Mouse (Mus musculus) heart, adult 2 months (tissue): ENCODE results near the gene Dnaic1. TPM values are rescaled to one million over a fixed set of nuclear protein-coding genes. Genes with fewer than 3 reads are reported as not detected.

Source experiments
- DNase-seq, 2 experiments: peaks; one replicate each; pipeline ENCODE4 v3.0.0; 2021
- H3K27ac ChIP-seq: fragments of 200-600 bp; 2 replicates; pipeline ENCODE4 v1.8.1; 2022
- H3K27me3 ChIP-seq: fragments of 200-500 bp; 2 replicates; pipeline ENCODE4 v1.6.1; 2012; ENCODE audit warnings: mild to moderate bottlenecking, low read length, inconsistent platforms, mixed read lengths; ENCODE audit not compliant: control insufficient read depth, insufficient read depth
- H3K36me3 ChIP-seq: fragments of 200-500 bp; 2 replicates; pipeline ENCODE4 v1.6.1; 2012; ENCODE audit warnings: low read length, inconsistent platforms; ENCODE audit not compliant: control insufficient read depth, insufficient read depth
- H3K4me1 ChIP-seq: fragments of 200-500 bp; 2 replicates; pipeline ENCODE4 v1.6.1; 2011; ENCODE audit warnings: low read length; ENCODE audit not compliant: control insufficient read depth, insufficient read depth
- H3K4me3 ChIP-seq: fragments of 200-600 bp; 2 replicates; pipeline ENCODE4 v1.8.1; 2022
- H3K79me2 ChIP-seq: fragments of 200-500 bp; replicated peaks from 2 replicates; pipeline ENCODE4 v1.6.1; 2012; ENCODE audit warnings: mild to moderate bottlenecking, inconsistent platforms, low read length, moderate library complexity, mixed read lengths; ENCODE audit not compliant: control insufficient read depth, insufficient read depth
- H3K9ac ChIP-seq: fragments of 200-500 bp; 2 replicates; pipeline ENCODE4 v1.6.1; 2012; ENCODE audit warnings: low read depth, mild to moderate bottlenecking, control low read depth, inconsistent platforms, low read length, mixed read lengths
- CTCF ChIP-seq: fragments of 200-600 bp; IDR thresholded peaks from 2 replicates; pipeline ENCODE4 v1.8.1; 2022; ENCODE audit warnings: antibody characterized with exemption, mild to moderate bottlenecking, moderate library complexity
- EP300 ChIP-seq: fragments of 200-500 bp; IDR thresholded peaks from 2 replicates; pipeline ENCODE4 v1.6.1; 2011; ENCODE audit warnings: low read depth, low read length, control low read depth; ENCODE audit not compliant: insufficient read depth
- POLR2A ChIP-seq: fragments of 200-500 bp; IDR thresholded peaks from 2 replicates; pipeline ENCODE4 v1.6.1; 2011; ENCODE audit warnings: mild to moderate bottlenecking, low read depth, low read length, control low read depth; ENCODE audit not compliant: insufficient read depth
- WGBS: fragments of 180-500 bp; shearing (Covaris S2); methylation state at CpG from one replicate; pipeline ENCODE4 v1.1.7; 2018; 5-methylcytosine and 5-hydroxymethylcytosine counted together
- intact Hi-C: fragments of 180-260 bp; cut with DNase I; formaldehyde crosslinking; loops from one replicate; pipeline ENCODE4 v1.15.1; 2025
- polyA plus RNA-seq: library from polyadenylated mRNA; depleted of rRNA; stranded (reverse); fragments of >200 nt; gene quantifications from 2 replicates; pipeline ENCODE4 v1.2.3, GENCODE M21; 2012
- total RNA-seq, 2 experiments: library from RNA; stranded (reverse); gene quantifications; 2 replicates each; pipeline ENCODE4 v1.2.3; 2021

The Dnaic1 gene
- total and polyA plus RNA-seq, 3 experiments, result 0.94 to 8.6 (median 2.3) TPM

GRCm38 (mm10) chr4:41547086-41547485, 22.5 kb upstream of the Dnaic1 start:
- no peaks in the 10 kb centered on the region for H3K27me3 ChIP-seq
- no peak for TF ChIP-seq EP300
- no peak for TF ChIP-seq POLR2A
- TF ChIP-seq CTCF, result peak; percentile 35
- H3K27ac ChIP-seq, result no peak overlapping the region
- no peaks in the 10 kb centered on the region for H3K36me3 ChIP-seq
- peak in 1 of 2 experiments; percentile 19 for DNase-seq
- H3K4me3 ChIP-seq, result no peak overlapping the region
- 56% methylated on average over 1 of the region's 1 CpGs for WGBS
- H3K79me2 ChIP-seq, result no peaks in the 10 kb centered on the region
- intact Hi-C loops, result no loop called here
- peaks cover 2% of the 10 kb centered on the region; the same call in 1 of the 2 replicates for H3K4me1 ChIP-seq
- no peak overlapping the region for H3K9ac ChIP-seq

DNA sequence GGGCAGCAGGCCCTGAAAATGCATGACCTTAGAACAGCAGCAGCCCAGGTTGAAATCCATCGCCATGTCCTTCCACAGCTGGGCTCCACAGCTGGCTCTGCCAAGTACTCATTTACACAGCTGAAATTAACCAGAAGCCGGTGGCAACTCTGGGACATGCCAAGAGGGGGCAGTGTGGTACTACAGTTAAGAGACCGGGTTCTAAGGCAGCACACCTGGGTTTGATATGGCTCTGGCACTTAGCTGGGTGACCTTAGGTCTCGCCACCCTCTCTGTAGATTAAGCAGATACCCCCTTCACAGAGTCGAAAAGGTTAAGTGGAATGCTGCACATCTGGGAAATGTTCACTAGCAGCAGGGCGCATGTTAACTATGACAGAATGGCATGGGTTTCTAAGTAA, 17.0 kb upstream of the Dnaic1 start:
- DNase-seq, result peak; percentile 78 to 81
- Histone ChIP-seq H3K4me1 (peaks cover 18% of the 10 kb centered on the region), H3K27ac (no peak overlapping the region), H3K27me3 (no peaks in the 10 kb centered on the region), H3K36me3 (peaks cover 9% of the 10 kb centered on the region), H3K4me3 (no peak overlapping the region), H3K9ac (no peak overlapping the region), H3K79me2 (no peaks in the 10 kb centered on the region)
- intact Hi-C loops, result loop anchor here (1.0 to 5.0 kb wide), 4 partner anchors 62 to 156 kb away; partner anchors contain the start of gene Nudt2
- WGBS, result 38% methylated on average over 6 of the region's 6 CpGs
- peak; percentile 93 for TF ChIP-seq CTCF
- peak; percentile 74; the same call in 1 of the 2 replicates for TF ChIP-seq EP300
- no peak for TF ChIP-seq POLR2A

DNA sequence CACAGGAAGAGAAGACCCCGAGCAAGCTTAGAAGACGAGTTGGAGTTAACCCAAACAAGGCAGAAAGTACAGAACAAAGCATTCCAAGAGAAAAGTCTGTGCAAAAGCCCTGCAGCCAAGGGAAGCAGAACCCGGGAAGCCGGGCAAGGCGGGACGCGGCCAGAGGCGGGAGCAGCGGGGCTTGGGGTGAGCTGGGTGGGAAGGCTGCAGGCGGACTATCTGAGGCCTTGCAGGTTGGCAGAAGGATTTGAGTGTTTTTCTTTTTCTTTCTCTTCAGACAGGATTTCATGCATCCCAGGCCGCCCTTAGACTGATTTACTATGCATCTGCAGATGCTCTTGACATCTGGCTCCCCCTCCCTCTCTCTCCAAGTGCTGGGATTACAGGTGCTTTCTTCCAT, 16.5 kb upstream of the Dnaic1 start:
- no peaks in the 10 kb centered on the region for H3K79me2 ChIP-seq
- peaks cover 9% of the 10 kb centered on the region for H3K36me3 ChIP-seq
- H3K4me1 ChIP-seq, result peaks cover 18% of the 10 kb centered on the region
- H3K9ac ChIP-seq, result no peak overlapping the region
- intact Hi-C loops, result loop anchor here (2.0 to 5.0 kb wide), 2 partner anchors 86 to 156 kb away; partner anchors contain the start of gene Nudt2
- 82% methylated on average over 11 of the region's 11 CpGs for WGBS
- no peak for TF ChIP-seq POLR2A
- no peak for TF ChIP-seq EP300
- TF ChIP-seq CTCF, result no peak
- H3K27ac ChIP-seq, result no peak overlapping the region
- H3K27me3 ChIP-seq, result no peaks in the 10 kb centered on the region
- no peak for DNase-seq
- no peak overlapping the region for H3K4me3 ChIP-seq

GRCm38 (mm10) chr4:41554994-41555663, 14.4 kb upstream of the Dnaic1 start:
- intact Hi-C loops, result loop anchor here (5.0 kb wide), 1 partner anchor 88 kb away; the partner anchor contains the start of gene Nudt2
- WGBS, result 36% methylated on average over 14 of the region's 14 CpGs
- DNase-seq, result peak; percentile 83 to 86

GRCm38 (mm10) chr4:41556311-41556953, 13.1 kb upstream of the Dnaic1 start:
- Histone ChIP-seq H3K79me2 (no peaks in the 10 kb centered on the region), H3K27me3 (no peaks in the 10 kb centered on the region), H3K9ac (0 out of 2 replicates have a peak overlapping the region, but pooled peaks have one; percentile 11), H3K27ac (peak overlapping the region; percentile 74), H3K4me1 (peaks cover 17% of the 10 kb centered on the region), H3K4me3 (no peak overlapping the region), H3K36me3 (peaks cover 9% of the 10 kb centered on the region)
- intact Hi-C loops, result no loop called here
- no peak for DNase-seq
- no peak for TF ChIP-seq CTCF
- TF ChIP-seq POLR2A, result no peak
- TF ChIP-seq EP300, result no peak
- WGBS, result 16% methylated on average over 5 of the region's 5 CpGs

More at GRCm38 (mm10) chr4:41554994-41555663, 14.4 kb upstream of the Dnaic1 start:
- Histone ChIP-seq H3K27me3 (no peaks in the 10 kb centered on the region), H3K79me2 (no peaks in the 10 kb centered on the region), H3K4me3 (no peak overlapping the region; the same call in 1 of the 2 replicates), H3K9ac (no peak overlapping the region; the same call in 1 of the 2 replicates), H3K27ac (peak overlapping the region; percentile 86), H3K4me1 (peaks cover 17% of the 10 kb centered on the region), H3K36me3 (peaks cover 9% of the 10 kb centered on the region)
- no peak for TF ChIP-seq EP300
- TF ChIP-seq POLR2A, result no peak
- peak; percentile 23; the same call in 1 of the 2 replicates for TF ChIP-seq CTCF

- peaks cover 9% of the 10 kb centered on the region for H3K36me3 ChIP-seq
- no peaks in the 10 kb centered on the region for H3K27me3 ChIP-seq
- intact Hi-C loops, result loop anchor here (1.0 kb wide), 1 partner anchor 9 kb away; no protein-coding TSS in a partner anchor
- 47% methylated on average over 3 of the region's 3 CpGs for WGBS
- H3K27ac ChIP-seq, result peak overlapping the region; percentile 74
- no peak for DNase-seq
- H3K4me1 ChIP-seq, result peaks cover 17% of the 10 kb centered on the region
- TF ChIP-seq CTCF, result no peak
- TF ChIP-seq EP300, result no peak
- no peak for TF ChIP-seq POLR2A
- H3K4me3 ChIP-seq, result no peak overlapping the region
- H3K9ac ChIP-seq, result no peak overlapping the region
- no peaks in the 10 kb centered on the region for H3K79me2 ChIP-seq
Observed at GRCm38 (mm10) chr4:41557092-41557491, 12.5 kb upstream of the Dnaic1 start.
